Mouse (Mus musculus) kidney, adult 9 months (tissue): ENCODE measurements at regions not wholly inside any gene's neighbourhood (a gene's known extent, or its start where the extent isn't known, plus 50 kb on each side); places are given as distances from the start of the nearest gene placed in this dataset.
A peak's percentile ranks its signal among the peaks of the same experiment; 100 is the strongest.

Experiments used
- DNase-seq: peaks from one replicate; pipeline ENCODE4 v3.0.0; 2022

GRCm38 (mm10) chr13:107758327-107759095 lies 285.7 kb upstream of the Smim15 start:
- peak; percentile 69 for DNase-seq

- peak; percentile 15 for DNase-seq
Observed at GRCm38 (mm10) chr13:107752745-107753144, 291.5 kb upstream of the Smim15 start.

GRCm38 (mm10) chr13:107743464-107744218 lies 300.6 kb upstream of the Smim15 start:
- DNase-seq = no peak

GRCm38 (mm10) chr13:107736581-107736980 lies 307.7 kb upstream of the Smim15 start:
- DNase-seq = no peak

GRCm38 (mm10) chr13:107734161-107734905 lies 309.9 kb upstream of the Smim15 start:
- DNase-seq = no peak

- DNase-seq = no peak
Observed at GRCm38 (mm10) chr13:107730976-107731375, 313.3 kb upstream of the Smim15 start.

GRCm38 (mm10) chr13:107726491-107726890 lies 317.8 kb upstream of the Smim15 start:
- DNase-seq = no peak

GRCm38 (mm10) chr13:107721901-107722300 lies 322.3 kb upstream of the Smim15 start:
- no peak for DNase-seq

GRCm38 (mm10) chr13:107720874-107721574 lies 323.2 kb upstream of the Smim15 start:
- no peak for DNase-seq

- no peak for DNase-seq
Observed at GRCm38 (mm10) chr13:107718973-107719620, 325.1 kb upstream of the Smim15 start.

- no peak for DNase-seq
Observed at GRCm38 (mm10) chr13:107715616-107716015, 328.6 kb upstream of the Smim15 start.

- DNase-seq = peak; percentile 48
Observed at GRCm38 (mm10) chr13:107714001-107714400, 330.2 kb upstream of the Smim15 start.

- no peak for DNase-seq
Observed at GRCm38 (mm10) chr13:107711341-107711994, 332.8 kb upstream of the Smim15 start.

GRCm38 (mm10) chr13:107710368-107710767 lies 333.9 kb upstream of the Smim15 start:
- DNase-seq = no peak

- no peak for DNase-seq
Observed at GRCm38 (mm10) chr13:107709828-107710227, 334.4 kb upstream of the Smim15 start.

- DNase-seq = no peak
Observed at GRCm38 (mm10) chr13:107703736-107704135, 340.5 kb upstream of the Smim15 start.

- peak; percentile 22 for DNase-seq
Observed at GRCm38 (mm10) chr13:107700268-107701139, 343.7 kb upstream of the Smim15 start.

GRCm38 (mm10) chr13:107699251-107699650 lies 345.0 kb upstream of the Smim15 start:
- no peak for DNase-seq

- DNase-seq = no peak
Observed at GRCm38 (mm10) chr13:107698345-107698744, 345.9 kb upstream of the Smim15 start.

- peak; percentile 35 for DNase-seq
Observed at GRCm38 (mm10) chr13:107692123-107692830, 352.0 kb upstream of the Smim15 start.
